Mouse (Mus musculus): ENCODE results near the gene Herc1.

Herc1 gene

GRCm38 (mm10) chr9:66520299-66520698 is 170.0 kb downstream of the Herc1 start:
- no peak for DNase-seq (ENCODE audit: low spot score in 2 of 2)

- DNase-seq (ENCODE audit: low spot score in 2 of 2) = no peak
Observed at GRCm38 (mm10) chr9:66521595-66521994, 171.3 kb downstream of the Herc1 start.

GRCm38 (mm10) chr9:66542785-66543184 is 192.5 kb downstream of the Herc1 start:
- no peak for DNase-seq (ENCODE audit: low spot score in 2 of 2)

Measured in frontal cortex, postnatal 36 days (tissue).